Mouse (Mus musculus) MEL (cell line): ENCODE results near the gene Gm13889. TPM values are rescaled to one million over a fixed set of nuclear protein-coding genes. Genes with fewer than 3 reads are reported as not detected.

Experiments
- DNase-seq: peaks from one replicate; pipeline ENCODE4 v3.0.0; 2011; ENCODE audit warnings: low read depth, low spot score
- H3K27ac ChIP-seq: 2 replicates; pipeline ENCODE4 v1.5.1; 2012; ENCODE audit warnings: low read depth, mild to moderate bottlenecking, control low read depth, low read length, moderate library complexity; ENCODE audit not compliant: control insufficient read depth
- H3K27me3 ChIP-seq, 2 experiments: fragments of 150-350 bp in 1 of 2; sonication (generic) in 1 of 2; 2 replicates each; pipeline ENCODE4 v1.6.1; 2012; ENCODE audit warnings: low read length in 2 of 2, mild to moderate bottlenecking in 2 of 2, improper control_type of control experiment in 1 of 2, moderate library complexity in 1 of 2; ENCODE audit not compliant: insufficient read depth in 2 of 2, control insufficient read depth in 1 of 2
- H3K36me3 ChIP-seq, 2 experiments: 2 replicates each; pipeline ENCODE4 v1.6.1; 2012 to 2014; ENCODE audit warnings: low read length in 2 of 2, improper control_type of control experiment in 1 of 2, inconsistent platforms in 1 of 2, mild to moderate bottlenecking in 1 of 2; ENCODE audit not compliant: insufficient read depth in 2 of 2, control insufficient read depth in 1 of 2
- H3K4me1 ChIP-seq, 2 experiments: fragments of 150-350 bp in 1 of 2; sonication (generic) in 1 of 2; 2 replicates each; pipeline ENCODE4 v1.6.1; 2012; ENCODE audit warnings: low read length in 2 of 2, improper control_type of control experiment in 1 of 2, mild to moderate bottlenecking in 1 of 2; ENCODE audit not compliant: insufficient read depth in 2 of 2, control insufficient read depth in 1 of 2
- H3K4me3 ChIP-seq, 2 experiments: fragments of 150-350 bp in 1 of 2; sonication (generic) in 1 of 2; 2 replicates each; pipeline ENCODE4 v1.5.1; 2012; ENCODE audit warnings: low read depth in 2 of 2, low read length in 2 of 2, mild to moderate bottlenecking in 2 of 2, moderate library complexity in 2 of 2, control low read depth in 1 of 2, improper control_type of control experiment in 1 of 2; ENCODE audit not compliant: control insufficient read depth in 1 of 2, insufficient read depth in 1 of 2
- H3K79me2 ChIP-seq: 2 replicates; pipeline ENCODE4 v1.6.1; 2012; ENCODE audit warnings: mild to moderate bottlenecking, low read length, moderate library complexity; ENCODE audit not compliant: control insufficient read depth, poor library complexity, insufficient read depth
- H3K9ac ChIP-seq: 2 replicates; pipeline ENCODE4 v1.6.1; 2012; ENCODE audit warnings: low read depth, mild to moderate bottlenecking, control low read depth, low read length, moderate library complexity; ENCODE audit not compliant: control insufficient read depth, poor library complexity, severe bottlenecking
- H3K9me3 ChIP-seq: fragments of 150-350 bp; sonication (generic); replicated peaks from 2 replicates; pipeline ENCODE4 v1.6.1; 2012; ENCODE audit warnings: mild to moderate bottlenecking, low read length, improper control_type of control experiment, moderate library complexity; ENCODE audit not compliant: insufficient read depth
- CHD2 ChIP-seq: IDR thresholded peaks from 2 replicates; pipeline ENCODE4 v1.6.1; 2011; ENCODE audit warnings: low read length, improper control_type of control experiment
- ELF1 ChIP-seq: IDR thresholded peaks from 2 replicates; pipeline ENCODE4 v1.6.1; 2014; ENCODE audit warnings: low read depth, mild to moderate bottlenecking, inconsistent platforms, low read length, improper control_type of control experiment, moderate library complexity
- EP300 ChIP-seq, 2 experiments: IDR thresholded peaks; 2 replicates each; pipeline ENCODE4 v1.6.1; 2011; ENCODE audit warnings: improper control_type of control experiment in 2 of 2, low read length in 2 of 2, low read depth in 1 of 2, mild to moderate bottlenecking in 1 of 2
- GABPA ChIP-seq: IDR thresholded peaks from 2 replicates; pipeline ENCODE4 v1.6.1; 2012; ENCODE audit warnings: low read depth, mild to moderate bottlenecking, inconsistent platforms, low read length, improper control_type of control experiment, moderate library complexity
- GATA1 ChIP-seq: IDR thresholded peaks from 2 replicates; pipeline ENCODE4 v1.6.1; 2011; ENCODE audit warnings: low read depth, low read length, improper control_type of control experiment
- MAFK ChIP-seq: IDR thresholded peaks from 2 replicates; pipeline ENCODE4 v1.6.1; 2011; ENCODE audit warnings: low read depth, mild to moderate bottlenecking, low read length, improper control_type of control experiment, borderline replicate concordance
- MAX ChIP-seq: IDR thresholded peaks from 2 replicates; pipeline ENCODE4 v1.6.1; 2011; ENCODE audit warnings: low read length, improper control_type of control experiment
- MXI1 ChIP-seq: IDR thresholded peaks from 2 replicates; pipeline ENCODE4 v1.6.1; 2011; ENCODE audit warnings: mild to moderate bottlenecking, low read depth, low read length, improper control_type of control experiment
- MYC ChIP-seq: IDR thresholded peaks from 2 replicates; pipeline ENCODE4 v1.6.1; 2011; ENCODE audit warnings: low read depth, mild to moderate bottlenecking, low read length, improper control_type of control experiment, moderate library complexity
- NELFE ChIP-seq: IDR thresholded peaks from 2 replicates; pipeline ENCODE4 v1.6.1; 2011; ENCODE audit warnings: low read depth, low read length, improper control_type of control experiment
- NRF1 ChIP-seq: IDR thresholded peaks from 2 replicates; pipeline ENCODE4 v1.6.1; 2014; ENCODE audit warnings: low read depth, mild to moderate bottlenecking, inconsistent platforms, low read length, improper control_type of control experiment, moderate library complexity; ENCODE audit not compliant: poor library complexity, insufficient read depth, severe bottlenecking
- RAD21 ChIP-seq: IDR thresholded peaks from 2 replicates; pipeline ENCODE4 v1.6.1; 2011; ENCODE audit warnings: mild to moderate bottlenecking, low read depth, low read length, improper control_type of control experiment
- SIN3A ChIP-seq: IDR thresholded peaks from 2 replicates; pipeline ENCODE4 v1.6.1; 2012; ENCODE audit warnings: low read length, improper control_type of control experiment, inconsistent platforms
- SMC3 ChIP-seq: IDR thresholded peaks from 2 replicates; pipeline ENCODE4 v1.6.1; 2011; ENCODE audit warnings: low read depth, low read length, improper control_type of control experiment
- TAL1 ChIP-seq: IDR thresholded peaks from 2 replicates; pipeline ENCODE4 v1.6.1; 2012; ENCODE audit warnings: mild to moderate bottlenecking, inconsistent platforms, low read length, moderate library complexity, mixed read lengths
- TCF12 ChIP-seq: IDR thresholded peaks from 2 replicates; pipeline ENCODE4 v1.6.1; 2014; ENCODE audit warnings: low read depth, mild to moderate bottlenecking, inconsistent platforms, low read length, improper control_type of control experiment, moderate library complexity
- ZKSCAN1 ChIP-seq: IDR thresholded peaks from 2 replicates; pipeline ENCODE4 v1.6.1; 2012; ENCODE audit warnings: low read depth, mild to moderate bottlenecking, inconsistent platforms, low read length, improper control_type of control experiment, moderate library complexity
- polyA plus RNA-seq, 2 experiments: library from polyadenylated mRNA; stranded (reverse) in 1 of 2; unstranded in 1 of 2; fragments of >175 nt in 1 of 2; fragments of >200 nt in 1 of 2; gene quantifications; 2 replicates each; pipeline versions ENCODE4 v1.2.1 to v1.2.4; 2012; ENCODE audit warnings: low replicate concordance in 2 of 2, low read depth in 1 of 2; ENCODE audit not compliant: insufficient read length in 2 of 2, insufficient read depth in 1 of 2, missing spikeins in 1 of 2
- total RNA-seq: library from RNA; depleted of rRNA; stranded (reverse); fragments of 300-350 nt; gene quantifications from 2 replicates; pipeline ENCODE4 v1.2.3, GENCODE M21; 2012

Gm13889 gene
- total and polyA plus RNA-seq, 3 experiments: not detected

DNA sequence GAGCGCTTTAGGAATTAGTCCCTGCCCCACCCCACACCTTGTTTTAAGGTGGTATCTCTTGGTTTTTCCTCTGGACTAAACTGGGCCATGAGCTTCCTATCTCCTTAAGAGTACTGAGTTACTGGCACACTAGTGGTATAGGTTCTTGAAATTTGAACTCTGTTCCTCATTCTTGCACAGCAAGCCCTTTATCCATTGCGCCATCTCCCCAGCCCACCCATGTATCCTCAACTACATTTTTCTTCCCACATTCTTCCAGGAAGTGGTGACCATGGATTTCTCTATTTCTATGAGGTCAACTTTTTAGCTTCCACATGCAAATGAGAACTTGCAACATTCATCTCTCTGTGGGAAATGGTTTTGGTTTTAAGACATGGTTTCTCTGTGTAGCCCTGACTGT is 43.4 kb downstream of the Gm13889 start:
- Histone ChIP-seq H3K4me1 (no peaks in the 10 kb centered on the region), H3K36me3 (no peaks in the 10 kb centered on the region), H3K27ac (no peak overlapping the region), H3K9ac (no peak overlapping the region), H3K4me3 (no peak overlapping the region), H3K27me3 (peaks cover 0 to 13% of the 10 kb centered on the region in 2 experiments; a peak in 3 of 4 replicates), H3K9me3 (no peaks in the 10 kb centered on the region), H3K79me2 (no peaks in the 10 kb centered on the region)
- DNase-seq: no peak
- TF ChIP-seq MXI1: no peak
- TF ChIP-seq ELF1: no peak
- TF ChIP-seq SIN3A: no peak
- TF ChIP-seq TCF12: no peak
- no peak for TF ChIP-seq SMC3
- TF ChIP-seq GABPA: no peak
- no peak for TF ChIP-seq MAX

DNA sequence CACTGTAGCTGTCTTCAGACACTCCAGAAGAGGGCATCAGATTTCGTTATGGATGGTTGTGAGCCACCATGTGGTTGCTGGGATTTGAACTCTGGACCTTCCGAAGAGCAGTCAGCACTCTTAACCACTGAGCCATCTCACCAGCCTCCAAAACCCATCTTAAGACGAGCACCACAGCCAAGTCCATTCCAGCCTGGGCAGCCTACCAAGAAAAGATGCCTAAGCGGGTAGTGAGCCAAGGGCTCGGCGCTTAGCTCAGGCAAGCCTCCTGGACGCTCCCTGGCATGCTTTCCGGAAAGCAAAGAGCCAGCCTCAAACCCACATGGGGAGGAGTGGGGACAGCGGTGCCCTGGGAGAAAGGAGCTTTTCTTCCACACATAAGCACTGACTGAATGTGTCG is 45.1 kb downstream of the Gm13889 start:
- no peak for DNase-seq
- H3K79me2 ChIP-seq: no peaks in the 10 kb centered on the region
- no peak overlapping the region for H3K9ac ChIP-seq
- TF ChIP-seq MYC: no peak
- TF ChIP-seq GATA1: no peak
- no peak for TF ChIP-seq NRF1
- TF ChIP-seq EP300 (IDR thresholded peaks at IDR 0.05; ENCODE audit: low read depth in 1 of 2, low read length in 2 of 2): no peak
- TF ChIP-seq ELF1: no peak
- H3K27ac ChIP-seq: no peak overlapping the region
- H3K4me3 ChIP-seq: no peak overlapping the region
- no peaks in the 10 kb centered on the region for H3K9me3 ChIP-seq
- H3K27me3 ChIP-seq: peaks cover 0 to 14% of the 10 kb centered on the region in 2 experiments; a peak in 3 of 4 replicates
- H3K36me3 ChIP-seq: no peaks in the 10 kb centered on the region
- no peaks in the 10 kb centered on the region for H3K4me1 ChIP-seq

DNA sequence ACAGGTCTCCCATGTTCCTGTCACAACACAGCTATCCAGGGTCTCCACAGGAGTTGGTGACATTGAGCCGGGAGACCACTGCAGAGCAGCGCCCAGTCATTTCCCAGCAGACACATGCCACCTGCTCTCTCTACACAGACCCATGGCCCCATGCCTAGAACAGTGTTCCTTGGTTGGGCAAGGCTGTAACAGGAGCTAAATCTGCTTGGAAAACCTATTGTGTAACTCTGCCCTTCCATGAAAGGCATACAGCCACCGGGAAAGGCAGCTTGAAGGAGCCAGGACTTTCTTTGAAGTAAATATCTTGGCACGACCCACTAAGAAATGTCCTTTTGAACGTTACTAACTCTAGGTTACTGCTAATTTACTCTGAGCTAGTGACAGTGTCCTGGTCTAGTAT is 47.3 kb downstream of the Gm13889 start:
- H3K27ac ChIP-seq: no peak overlapping the region
- no peak for TF ChIP-seq TAL1
- no peak for TF ChIP-seq MAFK
- TF ChIP-seq RAD21: no peak
- no peak for TF ChIP-seq NELFE
- no peak for TF ChIP-seq CHD2
- no peak for TF ChIP-seq ZKSCAN1
- TF ChIP-seq MXI1: no peak
- no peak for DNase-seq
- H3K9me3 ChIP-seq: no peaks in the 10 kb centered on the region
- no peaks in the 10 kb centered on the region for H3K79me2 ChIP-seq
- H3K4me3 ChIP-seq: no peak overlapping the region
- H3K27me3 ChIP-seq: peaks cover 0 to 13% of the 10 kb centered on the region in 2 experiments; a peak in 3 of 4 replicates
- no peak overlapping the region for H3K9ac ChIP-seq
- no peaks in the 10 kb centered on the region for H3K36me3 ChIP-seq
- no peaks in the 10 kb centered on the region for H3K4me1 ChIP-seq
